Mouse (Mus musculus) cerebellum, adult 18-20 months (tissue): ENCODE data around the gene Chd1.
"Not testable (repeated sequence)": the region's sequence is repeated elsewhere in the genome, so short reads cannot be mapped to it uniquely, and the experiment has no call there.

ENCODE experiments used
- DNase-seq, 2 experiments: peaks; one replicate each; pipeline ENCODE4 v3.0.0; 2021

Gene Chd1

DNA sequence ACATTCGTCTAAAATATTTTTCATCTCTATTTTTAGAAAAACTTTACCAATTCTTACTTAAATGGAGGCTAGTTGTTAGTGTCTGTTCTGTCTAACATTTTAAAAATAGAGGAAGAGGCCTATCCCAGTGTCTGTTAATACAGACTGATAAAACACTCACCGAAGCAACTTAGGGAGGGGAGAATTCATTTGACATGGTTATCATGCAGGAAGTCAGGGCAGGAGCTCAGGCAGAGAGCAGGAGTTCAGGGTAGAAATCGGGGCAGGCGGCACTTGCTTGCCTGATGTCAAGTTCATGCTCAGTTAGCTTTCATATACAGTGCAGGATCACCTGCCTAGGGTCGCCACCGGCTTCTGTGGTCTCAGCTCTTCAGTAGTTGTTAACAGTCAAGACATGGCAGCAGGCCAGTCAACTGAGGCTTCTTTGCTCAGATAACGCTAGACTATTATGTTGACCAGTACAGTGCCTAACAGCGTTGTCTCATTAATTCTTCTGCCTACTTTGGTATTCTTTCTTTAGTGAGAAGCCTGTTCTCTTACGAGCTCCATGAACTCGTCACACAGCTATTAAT, 32.7 kb downstream of the Chd1 start:
- no peak for DNase-seq

DNA sequence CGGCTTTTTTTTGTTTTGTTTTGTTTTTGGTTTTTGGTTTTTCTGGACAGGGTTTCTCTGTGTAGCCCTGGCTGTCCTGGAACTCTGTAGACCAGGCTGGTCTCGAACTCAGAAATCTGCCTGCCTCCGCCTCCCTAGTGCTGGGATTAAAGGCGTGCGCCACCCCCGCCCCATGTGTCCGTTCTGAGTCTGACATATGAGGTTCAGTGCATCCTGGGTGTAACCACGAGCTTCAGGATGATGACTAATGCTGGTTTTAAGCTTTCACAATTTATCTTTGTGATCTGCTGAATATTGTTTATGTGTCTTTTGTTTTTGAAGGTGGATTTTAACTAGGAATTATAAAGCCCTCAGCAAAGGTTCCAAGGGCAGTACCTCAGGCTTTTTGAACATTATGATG, 37.1 kb downstream of the Chd1 start:
- DNase-seq, result no peak

DNA sequence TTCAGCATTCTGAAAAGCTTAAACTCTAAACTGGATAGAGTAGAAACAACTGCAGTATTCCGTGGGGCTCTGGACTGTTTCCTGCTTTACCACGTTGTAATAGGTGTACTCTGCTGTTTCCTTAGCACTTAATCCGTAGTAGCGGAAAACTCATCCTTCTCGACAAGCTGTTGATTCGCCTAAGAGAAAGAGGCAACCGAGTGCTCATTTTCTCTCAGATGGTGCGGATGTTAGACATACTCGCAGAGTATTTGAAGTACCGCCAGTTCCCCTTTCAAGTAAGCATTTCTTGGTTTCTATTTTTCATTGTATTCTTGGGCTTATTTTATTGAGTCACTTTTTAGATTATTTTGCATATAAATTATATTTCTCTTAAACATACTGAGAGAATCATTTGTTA, 38.2 kb downstream of the Chd1 start:
- DNase-seq, result no peak

DNA sequence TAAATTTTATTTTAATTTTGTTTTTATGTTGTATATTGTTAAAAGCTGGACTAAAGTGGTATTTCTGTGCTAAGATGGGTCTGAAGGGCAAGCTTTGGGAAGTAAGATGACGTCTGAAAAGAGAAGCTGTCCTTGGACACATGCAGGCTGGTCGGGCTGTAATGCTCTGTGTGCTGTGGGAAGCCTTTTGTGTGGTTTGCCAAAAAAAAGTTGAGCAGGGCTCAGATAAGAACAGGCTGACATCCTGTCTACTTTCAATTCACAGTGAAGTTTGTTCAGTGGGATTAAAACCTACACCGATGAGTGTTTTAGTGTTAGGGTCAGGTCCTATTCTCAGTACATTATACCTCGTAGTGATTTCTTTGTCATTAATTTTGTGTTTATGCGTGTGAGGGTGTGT, 38.6 kb downstream of the Chd1 start:
- DNase-seq, result no peak

DNA sequence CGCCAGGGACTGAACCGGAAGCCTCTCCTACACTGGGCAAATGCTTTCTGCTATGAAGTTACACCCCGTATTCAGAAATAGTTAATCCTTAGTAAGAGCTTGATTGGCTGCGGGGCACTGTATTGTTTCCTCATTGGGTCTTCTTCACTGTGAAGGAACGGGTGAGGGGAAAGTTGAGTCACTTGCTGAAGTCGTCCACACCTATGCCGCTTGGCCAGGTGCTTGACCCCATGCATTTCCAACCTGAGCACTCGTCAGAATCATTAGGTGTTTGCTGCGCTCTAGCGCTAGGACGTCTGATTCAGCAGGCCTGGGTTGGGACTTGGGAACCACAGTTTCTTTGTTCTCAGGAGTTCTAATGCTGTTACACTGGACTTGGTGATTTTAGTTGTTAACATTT, 41.9 kb downstream of the Chd1 start:
- no peak for DNase-seq

DNA sequence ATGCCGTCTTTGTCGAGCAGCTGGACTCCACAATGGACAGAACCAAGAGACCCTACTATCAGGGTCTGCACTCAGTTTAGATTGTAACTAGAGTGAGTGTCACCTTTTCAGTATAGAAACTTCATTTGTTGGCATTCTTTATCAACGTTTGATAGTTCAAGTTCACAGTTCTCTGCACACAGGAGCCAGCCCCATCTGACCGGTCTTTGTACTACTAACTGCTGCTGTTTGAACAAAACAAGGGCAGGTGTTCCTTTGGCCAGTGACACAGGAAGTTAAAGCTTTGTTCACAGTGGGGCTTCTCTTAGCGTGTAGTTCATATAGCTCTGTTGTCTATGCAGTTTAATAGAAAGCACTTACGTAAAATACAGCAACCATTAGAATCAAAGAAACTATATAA, 43.3 kb downstream of the Chd1 start:
- DNase-seq, result no peak

DNA sequence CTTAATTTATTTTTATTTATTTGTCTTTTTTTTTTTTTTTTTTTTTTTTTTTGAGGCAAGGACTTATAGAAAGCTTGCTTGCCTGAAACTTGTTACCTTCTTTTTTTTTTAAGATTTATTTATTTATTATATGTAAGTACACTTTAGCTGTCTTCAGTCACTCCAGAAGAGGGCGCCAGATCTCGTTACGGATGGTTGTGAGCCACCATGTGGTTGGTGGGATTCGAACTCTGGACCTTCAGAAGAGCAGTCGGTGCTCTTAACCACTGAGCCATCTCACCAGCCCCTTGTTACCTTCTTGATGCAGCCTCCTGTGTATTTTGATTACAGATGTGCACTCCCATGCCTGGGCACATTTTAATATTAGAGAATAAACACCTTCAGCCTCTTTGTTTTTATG, 46.5 kb downstream of the Chd1 start:
- not testable (repeated sequence) for DNase-seq

DNA sequence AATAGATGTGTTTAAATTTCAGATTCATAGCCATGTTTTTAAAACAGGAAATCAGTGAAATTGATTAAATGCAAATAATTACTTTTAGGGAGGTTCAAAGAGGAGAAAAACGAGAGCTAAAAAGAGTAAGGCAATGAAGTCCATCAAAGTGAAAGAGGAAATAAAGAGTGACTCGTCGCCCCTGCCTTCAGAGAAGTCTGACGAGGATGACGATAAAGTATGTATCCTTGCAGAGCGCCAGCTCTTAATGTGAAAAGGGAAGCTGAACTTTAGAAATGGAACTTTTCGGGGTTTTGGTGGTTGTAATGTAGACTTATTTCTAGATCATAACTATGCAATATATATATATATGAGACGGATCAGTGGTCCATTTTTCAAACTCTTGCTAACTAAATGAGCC, 56.4 kb downstream of the Chd1 start:
- DNase-seq, result no peak

DNA sequence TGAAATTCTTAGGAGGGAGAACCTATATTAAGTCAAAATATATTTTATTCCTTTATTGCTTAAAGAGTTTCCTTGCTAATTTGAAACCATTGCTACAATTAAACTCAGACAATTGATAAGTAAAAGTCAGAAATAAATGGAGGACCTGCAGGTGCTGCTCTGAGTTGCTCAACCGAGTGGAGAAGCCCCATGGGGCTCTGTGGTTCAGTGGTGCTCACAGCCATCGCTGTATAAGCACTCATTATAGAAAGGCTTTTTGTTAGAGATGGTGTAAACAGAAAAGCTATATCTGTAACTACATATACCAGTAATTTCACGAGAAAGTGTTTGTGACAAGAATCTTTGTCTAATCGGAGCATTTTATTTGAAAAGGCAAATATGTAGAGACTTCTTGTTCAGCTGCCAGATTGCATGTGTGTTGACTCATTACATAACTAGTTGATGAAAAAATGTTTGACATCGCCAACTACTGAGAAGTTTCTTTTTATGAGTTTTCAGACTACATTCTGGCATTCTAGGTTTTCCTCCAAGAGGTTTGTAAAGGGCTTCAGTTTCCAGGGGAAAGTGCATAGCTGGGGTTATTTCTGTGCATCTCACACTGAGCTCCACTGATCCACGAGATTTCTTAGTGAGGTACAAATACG, 64.4 kb downstream of the Chd1 start:
- no peak for DNase-seq

DNA sequence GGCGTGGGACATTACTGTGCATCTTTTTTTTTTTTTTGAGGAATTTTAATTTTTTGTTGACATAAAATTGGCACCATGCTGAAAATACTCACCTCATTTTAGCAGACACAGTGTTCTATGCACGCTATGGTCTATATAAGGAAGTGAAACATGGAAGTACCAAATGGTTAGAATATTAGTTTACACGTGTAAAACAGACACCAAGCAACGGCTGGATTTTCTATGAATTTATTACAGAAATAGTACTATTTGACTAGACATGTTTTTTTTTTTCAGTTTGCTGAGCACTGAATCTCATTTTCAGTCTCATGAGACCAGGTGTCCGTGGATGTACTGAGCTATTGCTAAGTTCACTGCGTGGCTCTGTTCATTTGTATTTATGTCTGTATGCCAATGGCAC, 69.2 kb downstream of the Chd1 start:
- no peak for DNase-seq

DNA sequence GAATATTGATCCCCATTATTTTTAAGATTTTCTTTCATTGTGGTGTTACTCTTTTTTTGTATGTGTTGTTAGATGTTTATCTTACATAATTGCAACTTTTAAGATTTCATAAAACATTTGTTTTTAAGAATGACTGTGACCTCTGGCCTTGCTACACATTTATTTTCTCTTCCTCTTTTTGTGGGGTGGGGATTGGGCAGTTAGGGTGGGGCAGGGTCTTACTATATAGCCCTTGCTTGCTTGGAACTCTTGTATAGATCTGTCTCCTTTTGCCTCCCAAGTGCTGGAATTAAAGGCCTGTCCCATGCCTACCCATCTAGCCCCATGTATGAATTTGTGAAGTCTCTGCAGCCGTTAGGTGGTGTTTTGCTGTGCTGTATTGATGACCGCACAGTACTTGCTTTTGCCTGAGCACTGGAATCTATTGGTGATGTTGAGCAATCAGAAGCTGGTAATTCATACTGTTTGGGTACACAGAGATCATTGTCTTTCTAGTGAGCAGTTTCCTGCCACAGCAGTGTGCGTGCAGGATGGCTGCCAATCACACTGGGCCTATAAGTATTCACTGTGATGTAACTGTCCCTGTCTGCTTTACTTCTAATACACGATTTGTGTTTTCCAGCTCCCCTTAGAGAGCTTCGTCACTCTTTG, 69.9 kb downstream of the Chd1 start:
- no peak for DNase-seq

DNA sequence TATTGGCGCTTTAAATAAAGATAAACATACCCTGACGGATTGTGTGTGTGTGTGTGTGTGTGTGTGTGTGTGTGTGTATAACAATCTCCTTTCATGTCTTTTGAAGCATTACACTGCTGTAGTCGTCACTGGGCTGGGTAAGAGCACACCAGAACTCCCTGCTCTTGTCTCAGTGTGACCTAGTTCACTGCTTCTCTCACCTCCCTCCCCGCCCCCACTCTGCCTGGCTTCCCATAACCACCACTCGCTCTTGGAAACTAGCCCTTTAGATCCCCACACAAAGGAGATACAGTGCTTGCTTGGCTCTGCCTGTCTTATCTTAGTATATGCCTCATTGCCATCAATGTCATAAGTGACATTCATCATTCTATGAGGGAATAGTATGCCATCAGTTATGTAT, 71.6 kb downstream of the Chd1 start:
- DNase-seq, result no peak

DNA sequence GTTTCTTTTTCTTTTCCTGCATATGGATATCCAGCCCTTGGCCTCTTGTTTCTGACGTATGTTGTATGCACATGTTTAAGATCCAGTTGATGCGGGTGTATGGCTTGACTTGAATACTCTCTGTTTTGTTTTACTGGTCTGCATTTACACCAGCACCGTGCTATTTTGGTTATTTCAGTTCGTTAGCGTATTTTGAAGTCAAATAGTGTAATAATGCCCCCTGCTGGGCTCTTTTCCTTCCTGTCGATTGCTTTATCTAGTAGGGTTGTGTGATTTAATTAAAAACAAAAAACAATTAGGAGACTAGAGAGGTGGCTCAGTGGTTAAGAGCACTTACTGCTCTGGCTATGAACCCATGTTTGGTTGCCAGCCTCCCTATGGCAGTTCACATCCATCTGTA, 73.2 kb downstream of the Chd1 start:
- DNase-seq, result no peak

DNA sequence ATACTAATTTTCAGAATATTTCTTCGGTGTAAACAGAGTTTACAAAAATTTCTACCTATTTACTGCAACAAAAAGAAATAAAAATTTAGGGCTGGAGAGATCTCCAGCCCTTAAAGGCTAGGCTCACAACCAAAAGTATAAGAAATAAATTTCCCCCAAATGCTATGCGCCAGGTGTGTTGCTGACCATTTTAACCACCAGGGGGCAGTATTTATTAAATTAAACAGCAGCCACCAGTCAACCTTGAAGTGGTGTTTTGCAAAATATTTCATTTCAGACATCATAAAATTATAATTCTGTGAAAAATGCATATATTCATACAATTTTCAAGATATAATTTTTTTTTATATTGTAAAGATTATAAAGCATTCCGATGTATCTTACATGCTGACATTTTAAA, 82.3 kb downstream of the Chd1 start:
- peak; percentile 28 to 41 for DNase-seq

DNA sequence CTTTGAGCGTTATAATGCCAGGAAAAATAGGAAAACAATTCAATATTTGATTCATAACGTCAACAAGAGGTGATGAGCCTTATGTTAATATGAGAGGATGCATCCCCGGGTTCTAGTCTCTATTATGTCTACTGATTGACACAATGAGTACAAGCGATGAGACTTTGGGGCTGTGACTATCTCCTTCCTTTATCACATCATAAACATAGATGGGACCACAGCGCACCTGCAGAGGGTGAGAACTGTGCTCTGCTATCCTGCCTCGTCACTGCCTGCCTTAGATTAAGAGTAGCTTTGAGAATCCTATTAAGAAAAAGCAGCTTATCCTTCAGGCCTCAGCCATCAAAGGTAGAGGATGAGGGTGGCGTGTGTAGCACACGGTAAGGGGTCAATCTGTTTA, 85.9 kb downstream of the Chd1 start:
- DNase-seq, result no peak

DNA sequence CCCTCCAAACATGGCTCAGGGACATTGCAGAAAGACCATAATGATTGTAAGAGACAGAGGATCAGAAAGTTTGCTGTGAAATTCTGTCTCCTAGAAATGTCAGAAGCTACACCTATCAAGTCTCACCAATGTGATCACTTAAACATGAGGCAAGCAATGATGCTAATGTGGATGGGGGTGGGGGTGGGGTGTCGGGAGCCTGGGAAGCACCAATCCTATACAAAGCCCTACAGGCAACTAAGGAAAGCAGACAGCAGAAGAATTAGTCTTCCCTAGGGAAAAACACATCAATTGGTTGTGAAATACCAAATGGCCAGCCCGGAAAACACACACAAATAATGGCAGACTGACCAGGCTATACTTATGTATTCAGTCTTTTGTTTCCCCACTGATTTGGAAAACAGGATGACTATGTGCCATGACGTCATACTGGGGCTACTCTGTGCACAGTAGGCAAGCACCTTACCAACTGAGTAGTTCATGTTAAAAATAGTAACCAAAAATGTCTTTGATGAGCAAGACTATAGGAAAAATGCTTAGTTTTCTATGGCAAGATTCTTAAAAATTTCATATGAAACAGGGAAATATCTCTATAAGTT, 94.5 kb downstream of the Chd1 start:
- no peak for DNase-seq

DNA sequence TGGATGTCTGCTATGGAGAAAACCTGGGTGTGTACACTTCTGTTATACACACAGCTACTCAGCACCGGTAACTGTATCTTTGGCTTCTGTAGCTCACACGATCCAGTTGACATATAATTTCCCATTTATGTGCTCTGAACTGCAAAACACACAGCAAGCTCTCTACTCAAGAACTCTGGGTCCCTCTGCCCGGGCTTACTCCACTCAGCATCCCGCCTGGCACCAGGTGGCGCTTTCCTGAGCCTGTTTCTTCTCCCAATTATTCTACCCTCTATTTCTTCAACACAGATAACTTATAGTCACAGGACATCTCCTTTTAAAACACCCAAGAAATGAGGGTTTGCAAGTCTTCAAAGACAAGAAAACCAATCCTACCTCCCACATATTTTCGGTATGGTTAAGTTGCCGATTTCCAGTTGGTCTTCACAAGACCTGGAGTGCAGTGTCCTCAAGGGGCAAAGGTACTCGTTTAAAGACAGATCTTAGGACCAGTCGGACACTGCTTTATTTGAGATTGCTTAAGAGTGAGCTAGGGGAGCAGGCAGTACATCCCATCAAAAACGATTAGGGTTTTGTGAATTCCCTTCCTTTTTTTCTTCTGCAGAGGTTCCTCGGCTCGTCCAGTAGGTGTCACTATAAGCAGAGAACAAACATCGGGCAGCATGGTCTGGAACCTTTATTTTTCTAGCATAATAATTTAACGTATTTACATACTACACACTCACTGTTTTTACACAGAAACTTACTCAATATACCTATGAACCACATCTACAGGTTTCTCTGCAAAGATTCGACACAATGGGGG, 99.4 kb downstream of the Chd1 start:
- DNase-seq, result peak; percentile 37 to 38

DNA sequence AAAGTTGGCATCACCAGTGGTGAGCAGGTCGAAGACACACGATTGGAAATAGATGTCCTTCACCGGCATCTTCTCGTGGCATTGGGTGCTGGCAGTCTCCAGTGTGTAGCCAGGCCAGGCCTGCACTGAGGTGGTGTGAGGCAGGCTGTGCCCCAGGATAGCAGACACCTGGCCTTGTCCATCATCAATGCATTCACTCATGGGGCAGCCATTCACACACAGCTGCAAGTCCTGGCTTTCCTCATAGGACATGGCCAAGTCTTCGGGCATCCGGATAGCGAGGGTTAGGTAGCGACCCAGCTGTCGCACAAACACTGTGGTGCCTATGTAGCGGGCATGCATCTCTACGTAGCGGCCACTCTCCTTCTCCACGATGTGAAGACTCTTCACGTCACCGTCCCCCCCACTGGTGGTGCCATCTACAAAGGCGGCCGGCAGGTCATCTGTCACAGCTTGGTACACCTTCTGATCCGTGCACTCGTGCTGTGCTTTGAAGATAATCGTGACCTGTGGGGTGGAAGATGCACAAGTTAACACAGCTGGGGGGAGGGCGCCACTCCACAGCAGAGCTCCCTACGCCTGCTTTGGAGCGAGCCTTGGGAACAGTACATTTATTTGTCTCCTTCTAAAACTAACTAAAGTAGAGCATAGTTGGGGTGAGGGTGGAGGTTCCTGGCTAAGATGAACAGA, 102.7 kb downstream of the Chd1 start:
- peak in 1 of 2 experiments; percentile 24 for DNase-seq

DNA sequence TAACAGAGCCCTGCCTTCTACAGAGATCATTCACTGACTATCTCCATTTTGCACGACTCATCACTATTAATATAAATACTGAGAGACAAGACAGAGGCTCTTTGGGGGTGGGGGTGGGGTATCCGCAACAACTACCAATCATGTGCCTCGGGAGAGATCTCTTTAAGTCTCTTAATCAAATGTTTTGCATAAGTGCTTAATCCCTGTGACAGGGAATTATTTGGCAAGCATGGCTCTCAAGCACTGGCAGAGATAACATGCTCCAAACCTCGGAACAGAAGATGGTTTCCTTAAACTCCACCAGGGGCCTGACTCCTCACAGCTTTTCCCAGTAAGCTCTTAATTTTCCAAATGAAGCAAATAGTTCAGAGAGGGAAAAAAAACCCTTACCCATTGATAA, 103.2 kb downstream of the Chd1 start:
- no peak for DNase-seq

DNA sequence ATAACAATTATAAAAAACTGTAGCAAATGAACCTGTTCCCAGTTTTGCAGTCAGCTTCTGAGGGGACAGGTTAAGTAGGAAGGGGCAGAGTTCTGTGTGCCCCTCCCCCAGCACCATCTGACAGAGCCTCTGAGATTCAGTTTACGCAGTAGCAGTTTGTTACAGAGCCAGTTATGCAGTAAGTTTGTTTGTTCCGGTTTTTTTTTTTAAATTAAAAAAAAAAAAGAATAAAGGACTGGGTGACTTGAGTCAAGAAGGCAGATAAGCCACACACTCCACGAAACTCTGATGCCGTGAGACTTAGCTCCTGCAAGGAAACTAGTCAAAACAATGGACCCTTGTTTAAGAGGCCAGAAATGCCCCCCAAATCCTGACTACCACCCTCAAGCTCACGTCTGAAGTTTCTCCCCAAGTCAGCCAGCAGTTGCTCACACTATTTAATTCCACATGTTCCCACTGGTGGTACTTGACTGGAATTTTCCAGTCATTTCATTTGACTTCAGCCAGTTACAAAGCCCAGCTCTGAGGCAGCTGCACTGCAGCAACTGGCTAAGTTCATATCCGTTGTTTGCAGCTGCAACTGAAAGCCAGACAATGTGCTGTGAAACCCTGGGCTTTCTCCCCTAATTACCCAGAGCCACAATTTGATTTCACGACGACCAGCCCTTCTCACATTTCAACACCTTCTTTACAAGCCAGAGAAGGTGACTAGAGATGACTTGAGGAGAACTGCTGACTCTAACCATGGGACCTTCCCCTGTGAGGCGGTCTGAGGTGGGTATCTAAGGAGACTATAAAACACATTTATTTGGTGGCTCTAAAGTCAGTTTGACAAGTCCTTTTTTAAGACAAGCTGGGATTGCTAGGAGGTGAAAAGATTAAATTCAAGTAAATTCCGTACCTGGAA, 104.0 kb downstream of the Chd1 start:
- no peak for DNase-seq

DNA sequence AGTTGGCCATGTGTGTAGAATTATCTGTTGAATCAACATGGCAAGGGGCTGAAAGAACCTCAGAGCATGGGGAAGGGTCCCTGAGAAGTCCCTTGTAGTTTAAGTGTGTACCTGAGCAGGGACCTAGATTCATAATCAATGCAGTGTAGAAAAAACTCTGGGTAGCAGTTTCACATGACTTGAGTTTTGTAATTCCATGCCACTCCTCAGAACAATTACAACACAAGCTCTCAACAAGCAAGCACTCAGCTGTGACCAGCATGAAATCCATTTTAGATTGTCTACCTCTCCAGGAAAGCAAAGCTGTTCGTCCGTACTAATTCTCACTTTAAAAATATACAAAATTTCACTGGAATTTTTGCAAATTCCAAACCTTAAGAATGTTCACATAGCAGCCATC, 105.2 kb downstream of the Chd1 start:
- DNase-seq, result no peak
